Mouse (Mus musculus): ENCODE measurements at regions not wholly inside any gene's neighbourhood (a gene's known extent, or its start where the extent isn't known, plus 50 kb on each side); places are given as distances from the start of the nearest gene placed in this dataset.
A peak's percentile ranks its signal among the peaks of the same experiment; 100 is the strongest.

GRCm38 (mm10) chr16:62681880-62682279, 104.7 kb downstream of the Nsun3 start:
- no peak for DNase-seq

- DNase-seq: no peak
Measured at GRCm38 (mm10) chr16:62676815-62677214, 109.8 kb downstream of the Nsun3 start.

- no peak for DNase-seq
Measured at GRCm38 (mm10) chr16:62657383-62657782, 129.2 kb downstream of the Nsun3 start.

- no peak for DNase-seq
Measured at GRCm38 (mm10) chr16:62654436-62654835, 132.2 kb downstream of the Nsun3 start.

- DNase-seq: peak; percentile 11
Measured at GRCm38 (mm10) chr16:62653817-62654216, 132.8 kb downstream of the Nsun3 start.

GRCm38 (mm10) chr16:62652769-62653465, 133.7 kb downstream of the Nsun3 start:
- DNase-seq: no peak

- DNase-seq: no peak
Measured at GRCm38 (mm10) chr16:62650856-62651255, 135.8 kb downstream of the Nsun3 start.

GRCm38 (mm10) chr16:62648326-62648725, 138.3 kb downstream of the Nsun3 start:
- no peak for DNase-seq

- DNase-seq: peak; percentile 16
Measured at GRCm38 (mm10) chr16:62646113-62646512, 140.5 kb downstream of the Nsun3 start.

- peak; percentile 4 for DNase-seq
Measured at GRCm38 (mm10) chr16:62642859-62643403, 143.7 kb downstream of the Nsun3 start.

- no peak for DNase-seq
Measured at GRCm38 (mm10) chr16:62623938-62624337, 162.7 kb downstream of the Nsun3 start.

GRCm38 (mm10) chr16:62610873-62611272, 175.7 kb downstream of the Nsun3 start:
- DNase-seq: no peak

- no peak for DNase-seq
Measured at GRCm38 (mm10) chr16:62608617-62609016, 178.0 kb downstream of the Nsun3 start.

GRCm38 (mm10) chr16:62605920-62606319, 180.7 kb downstream of the Nsun3 start:
- DNase-seq: no peak

- peak; percentile 17 for DNase-seq
Measured at GRCm38 (mm10) chr16:62562051-62562450, 224.6 kb downstream of the Nsun3 start.

- no peak for DNase-seq
Measured at GRCm38 (mm10) chr16:62543156-62543555, 243.5 kb downstream of the Nsun3 start.

- no peak for DNase-seq
Measured at GRCm38 (mm10) chr16:62537730-62538479, 248.7 kb downstream of the Nsun3 start.

GRCm38 (mm10) chr16:62509321-62509720, 277.3 kb downstream of the Nsun3 start:
- no peak for DNase-seq

GRCm38 (mm10) chr16:62506725-62507482, 279.7 kb downstream of the Nsun3 start:
- peak; percentile 24 for DNase-seq

- no peak for DNase-seq
Measured at GRCm38 (mm10) chr16:62500870-62501269, 285.7 kb downstream of the Nsun3 start.

- DNase-seq: no peak
Measured at GRCm38 (mm10) chr16:62500334-62500733, 286.3 kb downstream of the Nsun3 start.

GRCm38 (mm10) chr16:62498761-62499160, 287.9 kb downstream of the Nsun3 start:
- DNase-seq: no peak

- DNase-seq: no peak
Measured at GRCm38 (mm10) chr16:62496697-62497096, 289.9 kb downstream of the Nsun3 start.
